Mouse (Mus musculus): ENCODE results near the gene Gm28048.

Gm28048 gene

GRCm38 (mm10) chr11:22936446-22937125 is 45.3 kb downstream of the Gm28048 start:
- no peak for TF ChIP-seq GATA4 (IDR thresholded peaks at IDR 0.05; ENCODE audit: insufficient replicate concordance, low read length)

- no peak for TF ChIP-seq GATA4 (IDR thresholded peaks at IDR 0.05; ENCODE audit: insufficient replicate concordance, low read length)
Measured at GRCm38 (mm10) chr11:22932167-22932566, 49.7 kb downstream of the Gm28048 start.

GRCm38 (mm10) chr11:22931320-22931905 is 50.5 kb downstream of the Gm28048 start:
- TF ChIP-seq GATA4 (IDR thresholded peaks at IDR 0.05; ENCODE audit: insufficient replicate concordance, low read length) = no peak

GRCm38 (mm10) chr11:22930129-22930528 is 51.8 kb downstream of the Gm28048 start:
- TF ChIP-seq GATA4 (IDR thresholded peaks at IDR 0.05; ENCODE audit: insufficient replicate concordance, low read length) = no peak

- no peak for TF ChIP-seq GATA4 (IDR thresholded peaks at IDR 0.05; ENCODE audit: insufficient replicate concordance, low read length)
Measured at GRCm38 (mm10) chr11:22928586-22929169, 53.2 kb downstream of the Gm28048 start.

GRCm38 (mm10) chr11:22923606-22924005 is 58.3 kb downstream of the Gm28048 start:
- no peak for TF ChIP-seq GATA4 (IDR thresholded peaks at IDR 0.05; ENCODE audit: insufficient replicate concordance, low read length)

- TF ChIP-seq GATA4 (IDR thresholded peaks at IDR 0.05; ENCODE audit: insufficient replicate concordance, low read length) = no peak
Measured at GRCm38 (mm10) chr11:22922546-22922945, 59.3 kb downstream of the Gm28048 start.

GRCm38 (mm10) chr11:22919336-22919735 is 62.6 kb downstream of the Gm28048 start:
- no peak for TF ChIP-seq GATA4 (IDR thresholded peaks at IDR 0.05; ENCODE audit: insufficient replicate concordance, low read length)

GRCm38 (mm10) chr11:22917786-22918185 is 64.1 kb downstream of the Gm28048 start:
- no peak for TF ChIP-seq GATA4 (IDR thresholded peaks at IDR 0.05; ENCODE audit: insufficient replicate concordance, low read length)

- TF ChIP-seq GATA4 (IDR thresholded peaks at IDR 0.05; ENCODE audit: insufficient replicate concordance, low read length) = no peak
Measured at GRCm38 (mm10) chr11:22913744-22914143, 68.1 kb downstream of the Gm28048 start.

GRCm38 (mm10) chr11:22911831-22912230 is 70.1 kb downstream of the Gm28048 start:
- no peak for TF ChIP-seq GATA4 (IDR thresholded peaks at IDR 0.05; ENCODE audit: insufficient replicate concordance, low read length)

- TF ChIP-seq GATA4 (IDR thresholded peaks at IDR 0.05; ENCODE audit: insufficient replicate concordance, low read length) = no peak
Measured at GRCm38 (mm10) chr11:22906453-22906865, 75.4 kb downstream of the Gm28048 start.

GRCm38 (mm10) chr11:22902923-22903322 is 79.0 kb downstream of the Gm28048 start:
- TF ChIP-seq GATA4 (IDR thresholded peaks at IDR 0.05; ENCODE audit: insufficient replicate concordance, low read length) = no peak

- TF ChIP-seq GATA4 (IDR thresholded peaks at IDR 0.05; ENCODE audit: insufficient replicate concordance, low read length) = no peak
Measured at GRCm38 (mm10) chr11:22900041-22900440, 81.8 kb downstream of the Gm28048 start.

GRCm38 (mm10) chr11:22897642-22898041 is 84.2 kb downstream of the Gm28048 start:
- TF ChIP-seq GATA4 (IDR thresholded peaks at IDR 0.05; ENCODE audit: insufficient replicate concordance, low read length) = no peak

GRCm38 (mm10) chr11:22897127-22897526 is 84.8 kb downstream of the Gm28048 start:
- TF ChIP-seq GATA4 (IDR thresholded peaks at IDR 0.05; ENCODE audit: insufficient replicate concordance, low read length) = no peak

Data from liver, adult (tissue).